Mouse (Mus musculus) G1E (cell line): ENCODE results near the gene Tal1.

Experiments
- CTCF ChIP-seq: IDR thresholded peaks from 2 replicates; pipeline ENCODE4 v1.5.1; 2012; ENCODE audit warnings: low read depth, low read length, inconsistent platforms, mixed read lengths
- GATA1 ChIP-seq: IDR thresholded peaks from 2 replicates; pipeline ENCODE4 v1.6.1; 2012; ENCODE audit warnings: borderline replicate concordance, low read length, inconsistent platforms, mixed read lengths
- POLR2AphosphoS5 ChIP-seq: IDR thresholded peaks from 2 replicates; pipeline ENCODE4 v1.6.1; 2012; ENCODE audit warnings: low read depth, low read length, inconsistent platforms; ENCODE audit not compliant: insufficient replicate concordance

DNA sequence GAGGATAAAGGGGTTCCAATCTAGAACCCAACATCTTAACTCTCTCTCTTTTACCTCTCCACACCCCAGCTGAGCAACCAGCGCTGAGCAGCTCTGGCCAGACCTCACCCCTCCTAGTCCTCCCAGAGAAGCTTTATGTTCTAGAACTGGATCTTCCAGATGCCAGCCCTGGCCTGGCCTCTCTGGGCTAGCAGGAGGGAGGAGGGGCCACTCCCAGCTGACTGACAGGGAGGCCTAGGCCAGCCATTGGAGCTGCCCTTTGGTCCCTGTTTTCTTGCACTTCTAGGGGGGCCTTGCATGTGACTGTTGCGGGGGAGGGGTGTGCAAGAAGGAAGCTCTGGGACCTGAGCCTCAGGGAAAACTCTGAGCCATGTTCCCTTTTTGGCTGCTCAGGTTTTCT is 34.4 kb downstream of the Tal1 start:
- TF ChIP-seq CTCF (no peak), POLR2AphosphoS5 (no peak), GATA1 (no peak)
